ENCODE assay signal across 18 mouse cellular contexts in genomic region chrX:138838381-138838780, GRCm38 (mm10).
A peak's percentile ranks its signal among the peaks of the same experiment; 100 is the strongest.
DNase-seq lines count a peak whose midpoint lies in the region; ATAC-seq and TF ChIP-seq lines count a peak whose summit lies in the region.
"Had no signal": no experiment of that assay in that cellular context is flagged by ENCODE, and none has a peak within 500 bp of the region (broad histone marks: within the 10 kb centered on the region; RNA-seq: fewer than 3 reads in every experiment).

No protein-coding gene starts in this region.

- TF ChIP-seq CTCF in lung, postnatal 0 days (IDR thresholded peaks at IDR 0.05), result no peak

- no peak overlapping the region for H3K4me2 ChIP-seq in heart, embryonic 12.5 days
- H3K4me2 ChIP-seq in lung, embryonic 15.5 days, result no peak overlapping the region
- H3K4me2 ChIP-seq in lung, postnatal 0 days (replicated peaks; ENCODE audit: low read depth, low read length), result no peak overlapping the region
- H3K4me2 ChIP-seq: hindbrain, embryonic 12.5 days; kidney, embryonic 15.5 days; midbrain, embryonic 13.5 days had no signal

- no peak for ATAC-seq in heart, embryonic 12.5 days (ENCODE audit: insufficient number of reproducible peaks, low FRiP score)
- ATAC-seq in lung, embryonic 15.5 days (ENCODE audit: borderline replicate concordance, extremely low read depth, low FRiP score, low TSS enrichment), result peak; percentile 72; the same call in 1 of the 2 replicates
- peak; percentile 87 for ATAC-seq in lung, postnatal 0 days
- no peak for ATAC-seq in monocyte, adult 5-6 weeks (replicated peaks; ENCODE audit: insufficient number of reproducible peaks, low FRiP score, low TSS enrichment, poor library complexity, severe bottlenecking)
- ATAC-seq: forebrain, postnatal 0 days; midbrain, embryonic 13.5 days had no signal

- no peaks in the 10 kb centered on the region for H3K27me3 ChIP-seq in heart, embryonic 12.5 days (replicated peaks)
- no peaks in the 10 kb centered on the region for H3K27me3 ChIP-seq in lung, embryonic 15.5 days
- no peaks in the 10 kb centered on the region for H3K27me3 ChIP-seq in lung, postnatal 0 days (replicated peaks; ENCODE audit: insufficient read depth, low read length)

- WGBS in heart, embryonic 12.5 days, result 85% methylated on average over 3 of the region's 3 CpGs
- 50% methylated on average over 3 of the region's 3 CpGs for WGBS in lung, embryonic 15.5 days
- 58% methylated on average over 3 of the region's 3 CpGs for WGBS in lung, postnatal 0 days

- H3K9ac ChIP-seq in heart, embryonic 12.5 days, result no peak overlapping the region
- H3K9ac ChIP-seq in lung, embryonic 15.5 days, result no peak overlapping the region
- no peak overlapping the region for H3K9ac ChIP-seq in lung, postnatal 0 days (replicated peaks; ENCODE audit: low read depth)
- H3K9ac ChIP-seq: forebrain, postnatal 0 days; hindbrain, embryonic 12.5 days; kidney, embryonic 15.5 days; midbrain, embryonic 13.5 days had no signal

- no peaks in the 10 kb centered on the region for H3K4me1 ChIP-seq in heart, embryonic 12.5 days (replicated peaks)
- H3K4me1 ChIP-seq in lung, embryonic 15.5 days, result no peaks in the 10 kb centered on the region
- H3K4me1 ChIP-seq in lung, postnatal 0 days (ENCODE audit: insufficient read depth, low read depth, low read length), result no peaks in the 10 kb centered on the region
- H3K4me1 ChIP-seq: hindbrain, embryonic 12.5 days; kidney, embryonic 15.5 days; midbrain, embryonic 13.5 days had no signal

- H3K9me3 ChIP-seq in heart, embryonic 12.5 days (replicated peaks), result no peaks in the 10 kb centered on the region
- no peaks in the 10 kb centered on the region for H3K9me3 ChIP-seq in lung, embryonic 15.5 days
- no peaks in the 10 kb centered on the region for H3K9me3 ChIP-seq in lung, postnatal 0 days (ENCODE audit: low read length)
- H3K9me3 ChIP-seq: hindbrain, embryonic 12.5 days; kidney, embryonic 15.5 days; midbrain, embryonic 13.5 days had no signal

- DNase-seq in heart, adult 18-20 months, result peak; percentile 9 to 10
- DNase-seq in lung, postnatal 4 days, result no peak
- peak; percentile 63 for DNase-seq in lung, postnatal 0 days (ENCODE audit: low spot score)
- DNase-seq in adrenal gland, postnatal 36 days, result no peak
- DNase-seq: cerebellum, adult 11 months; cerebellum, postnatal 10 days; forebrain, postnatal 0 days; gastrocnemius, postnatal 14 days; kidney, adult 11 months; kidney, postnatal 4 days; layer of hippocampus, adult 9-11 months; spleen, adult 18-20 months had no signal

- H3K36me3 ChIP-seq in heart, embryonic 12.5 days, result no peaks in the 10 kb centered on the region
- H3K36me3 ChIP-seq in lung, embryonic 15.5 days, result no peaks in the 10 kb centered on the region
- H3K36me3 ChIP-seq in lung, postnatal 0 days (ENCODE audit: insufficient read depth, low read length), result no peaks in the 10 kb centered on the region
- H3K36me3 ChIP-seq: hindbrain, embryonic 12.5 days; kidney, embryonic 15.5 days; midbrain, embryonic 13.5 days had no signal

- no peak for TF ChIP-seq EP300 in lung, postnatal 0 days (IDR thresholded peaks at IDR 0.05)

- H3K27ac ChIP-seq in heart, embryonic 12.5 days (ENCODE audit: poor library complexity, severe bottlenecking), result no peak overlapping the region
- no peak overlapping the region for H3K27ac ChIP-seq in lung, embryonic 15.5 days
- no peak overlapping the region for H3K27ac ChIP-seq in lung, postnatal 0 days (ENCODE audit: low read length)
- H3K27ac ChIP-seq: hindbrain, embryonic 12.5 days; kidney, embryonic 15.5 days; midbrain, embryonic 13.5 days had no signal

- no peak overlapping the region for H3K4me3 ChIP-seq in heart, embryonic 12.5 days
- no peak overlapping the region for H3K4me3 ChIP-seq in lung, embryonic 15.5 days
- H3K4me3 ChIP-seq in lung, postnatal 0 days (ENCODE audit: low read depth, low read length), result no peak overlapping the region
- H3K4me3 ChIP-seq: hindbrain, embryonic 12.5 days; kidney, embryonic 15.5 days; midbrain, embryonic 13.5 days had no signal

Comparison
In these comparisons a context has a peak if more than half of its experiments do, and no peak if none do; other contexts are left out.
1. DNase-seq: peak in heart, adult 18-20 months (2 of 2) and lung, postnatal 0 days (single experiment); none in lung, postnatal 4 days (0 of 2) and adrenal gland, postnatal 36 days (0 of 2).
2. ATAC-seq: peak in lung, embryonic 15.5 days (single experiment) and lung, postnatal 0 days (single experiment); none in heart, embryonic 12.5 days (single experiment) and monocyte, adult 5-6 weeks (single experiment).